Mouse (Mus musculus) liver, embryonic 11.5 days (tissue): Measurements from ENCODE around the gene Krtap4-7. TPM values are rescaled to one million over a fixed set of nuclear protein-coding genes. Genes with fewer than 3 reads are reported as not detected.
"Not testable (repeated sequence)": the region's sequence is repeated elsewhere in the genome, so short reads cannot be mapped to it uniquely, and the experiment has no call there.

Experiments used
- ATAC-seq: fragments of 200-750 bp; cut with Nextera tagmentation; replicated peaks from 2 replicates; pipeline ENCODE4 v1.8.0; 2017; ENCODE audit warnings: moderate number of reproducible peaks, mild to moderate bottlenecking, moderate TSS enrichment, moderate library complexity; ENCODE audit not compliant: low FRiP score
- DNase-seq: peaks from one replicate; pipeline ENCODE4 v3.0.0-alpha.2; 2017; ENCODE audit warnings: low spot score
- H3K27ac ChIP-seq: fragments of 300-500 bp; sonication (generic); 2 replicates; pipeline ENCODE4 v1.5.1; 2014; ENCODE audit warnings: mild to moderate bottlenecking, low read depth, low read length, control low read depth
- H3K27me3 ChIP-seq: fragments of 300-500 bp; sonication (generic); replicated peaks from 2 replicates; pipeline ENCODE4 v1.6.1; 2014; ENCODE audit warnings: low read length, mixed read lengths; ENCODE audit not compliant: control insufficient read depth, insufficient read depth
- H3K36me3 ChIP-seq: fragments of 300-500 bp; sonication (generic); 2 replicates; pipeline ENCODE4 v1.6.1; 2014; ENCODE audit warnings: mild to moderate bottlenecking, low read length, moderate library complexity, mixed read lengths; ENCODE audit not compliant: control insufficient read depth, insufficient read depth
- H3K4me1 ChIP-seq: fragments of 300-500 bp; sonication (generic); replicated peaks from 2 replicates; pipeline ENCODE4 v1.6.1; 2014; ENCODE audit warnings: low read length, mixed read lengths; ENCODE audit not compliant: control insufficient read depth, insufficient read depth
- H3K4me2 ChIP-seq: fragments of 300-500 bp; sonication (generic); 2 replicates; pipeline ENCODE4 v1.6.1; 2014; ENCODE audit warnings: mild to moderate bottlenecking, control low read depth, moderate library complexity
- H3K4me3 ChIP-seq: fragments of 300-500 bp; sonication (generic); 2 replicates; pipeline ENCODE4 v1.5.1; 2014; ENCODE audit warnings: low read depth, low read length, control low read depth
- H3K9ac ChIP-seq: fragments of 300-500 bp; sonication (generic); 2 replicates; pipeline ENCODE4 v1.6.1; 2014; ENCODE audit warnings: low read depth, low read length, control low read depth
- H3K9me3 ChIP-seq: fragments of 300-500 bp; sonication (generic); 2 replicates; pipeline ENCODE4 v1.6.1; 2016; ENCODE audit warnings: low read length, inconsistent platforms, mixed read lengths; ENCODE audit not compliant: control insufficient read depth
- WGBS: fragments of 180-500 bp; shearing (Covaris S2); extraction: QIAGEN DNeasy Blood & Tissue Kit; methylation state at CpG from one replicate; pipeline ENCODE4 v1.1.7; 2014; 5-methylcytosine and 5-hydroxymethylcytosine counted together
- polyA plus RNA-seq: library from polyadenylated mRNA; unstranded; fragments of >200 nt; fragmentation: Nextera tagmentation; extraction: Ambion mirVana; gene quantifications from 2 replicates; pipeline ENCODE4 v1.2.1, GENCODE M21; 2014

Krtap4-7 gene
- polyA plus RNA-seq, 1 experiment from 2014 or later, result not detected

- DNase-seq, result no peak
These were observed 23.6 kb downstream of the Krtap4-7 start, which contains the start of gene Gm11562 for GRCm38 (mm10) chr11:99620335-99620734. TSS of gene Gm11562 (minus strand) at chr11:99620435.

DNA sequence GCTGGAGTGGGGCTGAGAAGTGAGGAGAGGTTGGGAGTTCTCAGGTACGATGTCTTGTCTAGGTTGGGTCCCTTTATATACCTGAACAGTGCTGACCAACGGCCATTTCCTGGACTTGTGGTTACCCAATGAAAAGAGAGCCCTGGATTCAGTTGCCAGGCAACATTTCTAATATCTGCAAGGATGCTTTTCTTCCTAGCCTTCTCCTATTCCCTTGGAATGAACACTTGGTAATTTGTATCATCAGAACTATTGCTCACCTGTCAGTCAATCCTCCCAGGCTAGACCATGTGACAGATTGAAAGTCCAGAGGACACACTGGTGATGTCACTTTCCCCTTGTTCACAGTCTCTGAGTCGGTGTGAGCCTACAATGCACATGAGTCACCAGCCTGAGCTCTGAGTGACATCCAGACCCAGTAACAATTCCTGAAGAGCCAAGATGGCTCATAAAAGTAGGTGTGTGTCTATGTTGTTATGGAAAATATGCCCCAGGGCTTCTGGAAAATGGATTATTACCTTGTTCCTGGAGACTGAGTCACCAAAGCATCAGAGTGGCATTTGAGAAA, 29.0 kb downstream of the Krtap4-7 start, which contains the start of gene Krtap2-4:
Gene Krtap2-4 (minus strand): TSS at position 51 of the 568 bp plus-strand sequence.
- Histone ChIP-seq H3K9ac (no peak within 1 kb of the TSS), H3K27me3 (no peaks in the 10 kb centered on the region), H3K27ac (no peak within 1 kb of the TSS), H3K4me2 (no peak within 1 kb of the TSS), H3K4me3 (no peak within 1 kb of the TSS), H3K36me3 (no peaks in the 10 kb centered on the region), H3K9me3 (no peaks in the 10 kb centered on the region), H3K4me1 (no peaks in the 10 kb centered on the region)
- WGBS, result 54% methylated on average over 3 of the region's 3 CpGs
- DNase-seq, result no peak
- ATAC-seq, result no peak

More at GRCm38 (mm10) chr11:99620335-99620734, 23.6 kb downstream of the Krtap4-7 start, which contains the start of gene Gm11562:
- Histone ChIP-seq H3K36me3 (no peaks in the 10 kb centered on the region), H3K4me3 (no peak within 1 kb of the TSS), H3K4me1 (no peaks in the 10 kb centered on the region), H3K9me3 (no peaks in the 10 kb centered on the region), H3K9ac (no peak within 1 kb of the TSS), H3K27ac (no peak within 1 kb of the TSS), H3K27me3 (no peaks in the 10 kb centered on the region), H3K4me2 (no peak within 1 kb of the TSS)
- ATAC-seq, result no peak
- 79% methylated on average over 2 of the region's 2 CpGs for WGBS

- not testable (repeated sequence) for H3K27me3 ChIP-seq, H3K4me3 ChIP-seq, DNase-seq, H3K9me3 ChIP-seq, H3K27ac ChIP-seq, H3K4me2 ChIP-seq, H3K4me1 ChIP-seq, H3K36me3 ChIP-seq, ATAC-seq, H3K9ac ChIP-seq
- WGBS, result 49% methylated on average over 2 of the region's 2 CpGs
These were observed 33.8 kb downstream of the Krtap4-7 start, which contains the start of gene Gm11937 for GRCm38 (mm10) chr11:99610089-99610488. TSS of gene Gm11937 (minus strand) at chr11:99610189.

GRCm38 (mm10) chr11:99609126-99609525, 34.8 kb downstream of the Krtap4-7 start:
- ATAC-seq, result no peak
- no peak overlapping the region for H3K4me3 ChIP-seq
- no peak for DNase-seq
- no peak overlapping the region for H3K4me2 ChIP-seq
- H3K27ac ChIP-seq, result no peak overlapping the region
- no peaks in the 10 kb centered on the region for H3K4me1 ChIP-seq
- no peaks in the 10 kb centered on the region for H3K9me3 ChIP-seq
- WGBS, result 62% methylated on average over 1 of the region's 1 CpGs
- H3K36me3 ChIP-seq, result no peaks in the 10 kb centered on the region
- no peaks in the 10 kb centered on the region for H3K27me3 ChIP-seq
- H3K9ac ChIP-seq, result no peak overlapping the region

DNA sequence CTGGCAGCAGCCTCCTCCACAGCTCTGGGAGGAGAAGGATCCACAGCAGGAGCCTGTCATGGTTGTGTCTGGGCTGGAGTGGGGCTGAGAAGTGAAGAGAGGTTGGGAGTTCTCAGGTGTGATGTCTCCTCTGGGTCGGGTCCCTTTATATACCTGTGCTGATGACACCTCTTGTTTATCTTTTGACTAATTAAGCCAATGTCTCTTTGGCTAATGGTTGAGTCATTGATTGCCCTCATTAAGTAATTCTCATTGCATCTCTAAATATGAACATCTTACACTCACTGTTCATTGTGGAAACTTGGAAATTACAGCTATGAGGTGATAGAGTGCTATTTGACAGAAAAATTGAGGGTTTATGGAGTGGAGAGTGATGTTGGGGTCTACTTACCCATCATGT, 40.7 kb downstream of the Krtap4-7 start, which contains the start of gene Gm11938:
Gene Gm11938 (minus strand): TSS at position 101 of the 400 bp plus-strand sequence.
- not testable (repeated sequence) for ATAC-seq, DNase-seq, H3K9ac ChIP-seq, H3K27me3 ChIP-seq, H3K4me2 ChIP-seq, H3K4me3 ChIP-seq, H3K9me3 ChIP-seq, H3K27ac ChIP-seq, H3K4me1 ChIP-seq, H3K36me3 ChIP-seq
- 33% methylated on average over 1 of the region's 1 CpGs for WGBS

DNA sequence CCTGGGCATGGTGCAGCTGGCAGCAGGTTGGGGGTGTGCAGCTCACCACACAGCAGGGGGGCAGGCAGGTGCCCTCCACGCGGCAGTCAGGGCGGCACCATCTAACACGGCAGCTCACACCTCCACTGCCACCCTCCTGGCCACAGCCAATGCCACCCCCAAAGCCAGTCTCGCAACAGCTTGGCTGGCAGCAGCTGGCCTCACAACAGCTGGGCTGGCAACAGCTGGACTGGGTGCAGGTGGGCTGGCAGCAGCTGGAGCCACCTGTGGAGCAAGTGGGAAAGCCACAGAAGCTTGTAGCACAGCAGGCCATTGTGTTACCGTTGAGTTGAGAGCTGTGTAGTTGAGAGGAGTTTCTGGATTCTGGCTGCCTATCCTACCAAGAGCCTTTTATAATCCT, 46.1 kb downstream of the Krtap4-7 start, which contains the start of gene Krtap9-3:
Gene Krtap9-3 (minus strand): TSS at position 364 of the 400 bp plus-strand sequence.
- H3K27me3 ChIP-seq, H3K36me3 ChIP-seq, H3K4me1 ChIP-seq, DNase-seq, H3K4me2 ChIP-seq, H3K9ac ChIP-seq, H3K4me3 ChIP-seq, H3K27ac ChIP-seq, ATAC-seq, H3K9me3 ChIP-seq: not testable (repeated sequence)
- WGBS, result 82% methylated on average over 6 of the region's 6 CpGs

Other genes with a start within 250 kb of the Krtap4-7 start
- gene Krt12, start 221.8 kb downstream of the Krtap4-7 start, polyA plus RNA-seq, result not detected in 2 replicates
- 32.1 and 34.1 TPM in 2 replicates for gene Krt20, start 205.9 kb downstream of the Krtap4-7 start, polyA plus RNA-seq
- gene Krt23, start 151.0 kb downstream of the Krtap4-7 start, polyA plus RNA-seq, result 0.38 TPM in 2 replicates
- not detected in 2 replicates for gene Krt39, start 122.8 kb downstream of the Krtap4-7 start, polyA plus RNA-seq
- 0.21 TPM in 1 of 2 replicates, not detected in the other for gene Krt40, start 100.9 kb downstream of the Krtap4-7 start, polyA plus RNA-seq
- gene Krtap3-3, start 93.2 kb downstream of the Krtap4-7 start, polyA plus RNA-seq, result not detected in 2 replicates
- not detected in 2 replicates for gene Krtap3-2, start 87.2 kb downstream of the Krtap4-7 start, polyA plus RNA-seq
- not detected in 2 replicates for gene Gm11939, start 84.6 kb downstream of the Krtap4-7 start, polyA plus RNA-seq
- gene Krtap3-1, start 77.5 kb downstream of the Krtap4-7 start, polyA plus RNA-seq, result not detected in 2 replicates
- gene Krtap1-5, start 63.1 kb downstream of the Krtap4-7 start, polyA plus RNA-seq, result not detected in 2 replicates
- not detected in 2 replicates for gene Krtap1-4, start 60.4 kb downstream of the Krtap4-7 start, polyA plus RNA-seq
- not detected in 2 replicates for gene Krtap1-3, start 52.8 kb downstream of the Krtap4-7 start, polyA plus RNA-seq
- gene Krtap9-3, start 46.0 kb downstream of the Krtap4-7 start, polyA plus RNA-seq, result not detected in 2 replicates
- gene Gm11938, start 40.8 kb downstream of the Krtap4-7 start, polyA plus RNA-seq, result not detected in 2 replicates
- gene Gm11937, start 33.9 kb downstream of the Krtap4-7 start, polyA plus RNA-seq, result not detected in 2 replicates
- not detected in 2 replicates for gene Krtap2-4, start 29.2 kb downstream of the Krtap4-7 start, polyA plus RNA-seq
- not detected in 2 replicates for gene Gm11562, start 23.7 kb downstream of the Krtap4-7 start, polyA plus RNA-seq
- not detected in 2 replicates for gene Krtap4-1, start 15.9 kb downstream of the Krtap4-7 start, polyA plus RNA-seq
- not detected in 2 replicates for gene Krtap4-2, start 9.0 kb downstream of the Krtap4-7 start, polyA plus RNA-seq
- not detected in 2 replicates for gene Gm11555, start 6.1 kb upstream of the Krtap4-7 start, polyA plus RNA-seq
- not detected in 2 replicates for gene Gm11563, start 14.9 kb upstream of the Krtap4-7 start, polyA plus RNA-seq
- gene Krtap4-6, start 21.9 kb upstream of the Krtap4-7 start, polyA plus RNA-seq, result not detected in 2 replicates
- gene Gm14190, start 46.7 kb upstream of the Krtap4-7 start, polyA plus RNA-seq, result not detected in 2 replicates
- gene Gm14180, start 90.2 kb upstream of the Krtap4-7 start, polyA plus RNA-seq, result not detected in 2 replicates
- not detected in 2 replicates for gene Gm11595, start 128.8 kb upstream of the Krtap4-7 start, polyA plus RNA-seq
- gene Krtap4-8, start 136.6 kb upstream of the Krtap4-7 start, polyA plus RNA-seq, result not detected in 2 replicates
- not detected in 2 replicates for gene Krtap4-9, start 141.1 kb upstream of the Krtap4-7 start, polyA plus RNA-seq
- gene Gm11596, start 149.4 kb upstream of the Krtap4-7 start, polyA plus RNA-seq, result not detected in 2 replicates
- gene Gm11569, start 154.8 kb upstream of the Krtap4-7 start, polyA plus RNA-seq, result not detected in 2 replicates
- gene Gm11554, start 160.4 kb upstream of the Krtap4-7 start, polyA plus RNA-seq, result not detected in 2 replicates
- not detected in 2 replicates for gene Krtap4-13, start 165.8 kb upstream of the Krtap4-7 start, polyA plus RNA-seq
- not detected in 2 replicates for gene Gm11564, start 171.6 kb upstream of the Krtap4-7 start, polyA plus RNA-seq
- gene 2300003K06Rik, start 194.0 kb upstream of the Krtap4-7 start, polyA plus RNA-seq, result not detected in 2 replicates
- gene Krtap4-16, start 207.5 kb upstream of the Krtap4-7 start, polyA plus RNA-seq, result not detected in 2 replicates
- not detected in 2 replicates for gene Gm11568, start 213.8 kb upstream of the Krtap4-7 start, polyA plus RNA-seq
- gene Gm11559, start 220.4 kb upstream of the Krtap4-7 start, polyA plus RNA-seq, result not detected in 2 replicates
- gene Krtap9-1, start 229.3 kb upstream of the Krtap4-7 start, polyA plus RNA-seq, result not detected in 2 replicates
- gene Gm11567, start 235.1 kb upstream of the Krtap4-7 start, polyA plus RNA-seq, result not detected in 2 replicates